Mouse (Mus musculus) intestine, postnatal 0 days (tissue): ENCODE data around the gene Krtap5-4. TPM values are rescaled to one million over a fixed set of nuclear protein-coding genes. Genes with fewer than 3 reads are reported as not detected.
"Not testable (repeated sequence)": the region's sequence is repeated elsewhere in the genome, so short reads cannot be mapped to it uniquely, and the experiment has no call there.

Experiments used
- ATAC-seq: fragments of 200-750 bp; cut with Nextera tagmentation; 2 replicates; pipeline ENCODE4 v1.8.0; 2017; ENCODE audit warnings: mild to moderate bottlenecking, moderate TSS enrichment, moderate library complexity
- H3K27ac ChIP-seq: fragments of 300-500 bp; sonication (generic); 2 replicates; pipeline ENCODE4 v1.5.1; 2014; ENCODE audit warnings: mild to moderate bottlenecking, low read depth, low read length, moderate library complexity
- H3K27me3 ChIP-seq: fragments of 300-500 bp; sonication (generic); replicated peaks from 2 replicates; pipeline ENCODE4 v1.6.1; 2014; ENCODE audit warnings: low read length, mixed read lengths; ENCODE audit not compliant: control insufficient read depth, insufficient read depth
- H3K36me3 ChIP-seq: fragments of 300-500 bp; sonication (generic); 2 replicates; pipeline ENCODE4 v1.6.1; 2014; ENCODE audit warnings: mild to moderate bottlenecking, moderate library complexity; ENCODE audit not compliant: control insufficient read depth, insufficient read depth
- H3K4me1 ChIP-seq: fragments of 300-500 bp; sonication (generic); replicated peaks from 2 replicates; pipeline ENCODE4 v1.6.1; 2014; ENCODE audit warnings: antibody characterized with exemption, low read length, mixed read lengths; ENCODE audit not compliant: control insufficient read depth, insufficient read depth
- H3K4me2 ChIP-seq: fragments of 300-500 bp; sonication (generic); replicated peaks from 2 replicates; pipeline ENCODE4 v1.6.1; 2014; ENCODE audit warnings: low read depth, mild to moderate bottlenecking, moderate library complexity
- H3K4me3 ChIP-seq: fragments of 300-500 bp; sonication (generic); 2 replicates; pipeline ENCODE4 v1.5.1; 2014; ENCODE audit warnings: low read depth, low read length
- H3K9ac ChIP-seq: fragments of 300-500 bp; sonication (generic); 2 replicates; pipeline ENCODE4 v1.6.1; 2014; ENCODE audit warnings: mild to moderate bottlenecking, low read depth, low read length
- H3K9me3 ChIP-seq: fragments of 300-500 bp; sonication (generic); 2 replicates; pipeline ENCODE4 v1.6.1; 2016; ENCODE audit warnings: mixed run types; ENCODE audit not compliant: control insufficient read depth
- CTCF ChIP-seq: sonication (generic); IDR thresholded peaks from 2 replicates; pipeline ENCODE4 v1.5.1; 2016; ENCODE audit warnings: low read depth, mild to moderate bottlenecking, control low read depth, antibody characterized with exemption, moderate library complexity
- WGBS: fragments of 180-500 bp; shearing (Covaris S2); extraction: QIAGEN DNeasy Blood & Tissue Kit; methylation state at CpG from one replicate; pipeline ENCODE4 v1.1.7; 2014; 5-methylcytosine and 5-hydroxymethylcytosine counted together
- polyA plus RNA-seq: library from polyadenylated mRNA; unstranded; fragments of >200 nt; fragmentation: Nextera tagmentation; extraction: Ambion mirVana; gene quantifications from 2 replicates; pipeline ENCODE4 v1.2.1, GENCODE M21; 2015

The Krtap5-4 gene
- polyA plus RNA-seq = not detected in 2 replicates

DNA sequence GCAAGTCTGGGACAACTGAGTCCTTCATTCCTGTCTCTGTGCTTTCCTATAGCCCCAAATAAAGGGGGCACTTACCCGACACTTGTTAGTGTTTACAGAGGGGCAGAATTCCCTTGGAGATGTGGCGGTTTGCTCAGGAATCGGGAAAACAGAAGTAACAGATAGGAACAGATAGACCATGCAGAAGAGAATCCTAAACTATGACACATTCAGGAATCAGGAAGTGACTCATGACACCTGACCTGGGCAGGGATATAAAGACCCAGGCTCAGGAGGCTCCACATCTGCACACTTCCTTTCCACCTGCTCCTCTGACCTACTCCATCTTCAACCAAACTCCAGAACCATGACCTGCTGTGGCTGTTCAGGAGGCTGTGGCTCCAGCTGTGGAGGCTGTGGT, at the start of gene Krtap5-4:
Gene Krtap5-4 (plus strand): TSS at position 301 of the 400 bp plus-strand sequence.
- H3K27ac ChIP-seq = no peak within 1 kb of the TSS
- no peak for ATAC-seq
- TF ChIP-seq CTCF = no peak
- peaks cover 8% of the 10 kb centered on the region; the same call in 1 of the 2 replicates for H3K27me3 ChIP-seq
- H3K4me1 ChIP-seq = no peaks in the 10 kb centered on the region
- H3K9me3 ChIP-seq = no peaks in the 10 kb centered on the region
- H3K4me3 ChIP-seq = no peak within 1 kb of the TSS
- H3K4me2 ChIP-seq = no peak within 1 kb of the TSS
- H3K36me3 ChIP-seq = no peaks in the 10 kb centered on the region
- WGBS = 33% methylated on average over 3 of the region's 3 CpGs
- H3K9ac ChIP-seq = no peak within 1 kb of the TSS

GRCm38 (mm10) chr7:142255517-142255916, 47.8 kb upstream of the Krtap5-4 start:
- no peak for ATAC-seq
- H3K4me2 ChIP-seq = no peak overlapping the region
- peak; percentile 80 for TF ChIP-seq CTCF
- H3K27me3 ChIP-seq = 0 out of 2 replicates have a peak, but pooled peaks cover 5% of the 10 kb centered on the region
- H3K4me3 ChIP-seq = no peak overlapping the region
- no peaks in the 10 kb centered on the region for H3K36me3 ChIP-seq
- no peak overlapping the region for H3K27ac ChIP-seq
- H3K4me1 ChIP-seq = no peaks in the 10 kb centered on the region
- H3K9ac ChIP-seq = no peak overlapping the region
- no peaks in the 10 kb centered on the region for H3K9me3 ChIP-seq
- 0% methylated on average over 2 of the region's 2 CpGs for WGBS

GRCm38 (mm10) chr7:142258254-142258653, 45.1 kb upstream of the Krtap5-4 start, which contains the start of gene Gm2431:
TSS of gene Gm2431 (minus strand) at chr7:142258354.
- H3K27ac ChIP-seq, H3K36me3 ChIP-seq, ATAC-seq, H3K27me3 ChIP-seq, H3K9me3 ChIP-seq, H3K9ac ChIP-seq, H3K4me2 ChIP-seq, H3K4me3 ChIP-seq, H3K4me1 ChIP-seq: not testable (repeated sequence)
- WGBS = 30% methylated on average over 1 of the region's 1 CpGs

- not testable (repeated sequence) for H3K36me3 ChIP-seq, H3K4me2 ChIP-seq, H3K4me3 ChIP-seq, H3K9ac ChIP-seq, H3K9me3 ChIP-seq, H3K27ac ChIP-seq, H3K27me3 ChIP-seq, ATAC-seq, H3K4me1 ChIP-seq
Observed at GRCm38 (mm10) chr7:142274263-142274662, 29.1 kb upstream of the Krtap5-4 start, which contains the start of gene Gm4559. TSS of gene Gm4559 (minus strand) at chr7:142274363.

GRCm38 (mm10) chr7:142278183-142278582, 25.2 kb upstream of the Krtap5-4 start:
- TF ChIP-seq CTCF = peak; percentile 75
- not testable (repeated sequence) for H3K4me1 ChIP-seq, H3K4me2 ChIP-seq, H3K36me3 ChIP-seq, H3K4me3 ChIP-seq, H3K27me3 ChIP-seq, H3K9me3 ChIP-seq, H3K27ac ChIP-seq, ATAC-seq, H3K9ac ChIP-seq
- 0% methylated on average over 3 of the region's 3 CpGs for WGBS

DNA sequence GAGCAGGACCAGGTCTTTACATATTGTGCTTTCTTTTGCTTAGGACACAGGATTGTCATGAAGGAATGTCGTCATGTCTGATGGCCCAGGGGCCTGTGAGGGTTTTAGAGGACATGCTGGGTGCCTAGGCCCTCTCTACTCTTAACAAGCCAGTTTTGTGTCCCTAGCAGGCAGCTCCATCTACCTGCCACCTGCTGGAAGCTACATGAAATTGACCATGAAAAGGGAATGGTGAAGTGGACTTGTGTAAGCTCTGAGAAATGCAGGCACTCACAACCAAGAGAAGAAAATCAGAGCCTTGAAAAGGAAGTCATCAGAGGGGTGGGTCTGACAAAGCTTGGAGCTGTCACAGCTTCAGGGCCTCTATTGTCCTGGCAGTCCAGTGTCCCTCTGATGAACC, 24.1 kb upstream of the Krtap5-4 start:
- H3K36me3 ChIP-seq, H3K9ac ChIP-seq, H3K4me3 ChIP-seq, ATAC-seq, H3K27me3 ChIP-seq, H3K4me2 ChIP-seq, H3K4me1 ChIP-seq, H3K9me3 ChIP-seq, H3K27ac ChIP-seq: not testable (repeated sequence)
- TF ChIP-seq CTCF = peak; percentile 52
- WGBS = 92% methylated on average over 1 of the region's 1 CpGs

- not testable (repeated sequence) for H3K36me3 ChIP-seq, H3K4me2 ChIP-seq, H3K9me3 ChIP-seq, ATAC-seq, H3K27me3 ChIP-seq, H3K4me3 ChIP-seq, H3K9ac ChIP-seq, H3K27ac ChIP-seq, H3K4me1 ChIP-seq
- 26% methylated on average over 2 of the region's 2 CpGs for WGBS
Observed at GRCm38 (mm10) chr7:142282847-142283246, 20.5 kb upstream of the Krtap5-4 start.
